Mouse (Mus musculus) midbrain, postnatal 0 days (tissue): ENCODE measurements at regions not wholly inside any gene's neighbourhood (a gene's known extent, or its start where the extent isn't known, plus 50 kb on each side); places are given as distances from the start of the nearest gene placed in this dataset.

ENCODE experiments used
- ATAC-seq: fragments of 200-750 bp; cut with Nextera tagmentation; 2 replicates; pipeline ENCODE4 v1.8.0; 2017; ENCODE audit warnings: moderate number of reproducible peaks, mild to moderate bottlenecking, moderate TSS enrichment, moderate library complexity; ENCODE audit not compliant: low FRiP score
- DNase-seq: peaks from one replicate; pipeline ENCODE4 v3.0.0-alpha.2; 2015; ENCODE audit warnings: low spot score
- H3K27ac ChIP-seq: fragments of 300-500 bp; sonication (generic); 2 replicates; pipeline ENCODE4 v1.5.1; 2014; ENCODE audit warnings: low read depth, mild to moderate bottlenecking, low read length, mixed read lengths
- H3K27me3 ChIP-seq: fragments of 300-500 bp; sonication (generic); 2 replicates; pipeline ENCODE4 v1.6.1; 2014; ENCODE audit warnings: low read length, control low read depth, mixed read lengths; ENCODE audit not compliant: insufficient read depth
- H3K36me3 ChIP-seq: fragments of 300-500 bp; sonication (generic); 2 replicates; pipeline ENCODE4 v1.6.1; 2014; ENCODE audit warnings: low read length, control low read depth, mixed read lengths; ENCODE audit not compliant: insufficient read depth
- H3K4me1 ChIP-seq: fragments of 300-500 bp; sonication (generic); 2 replicates; pipeline ENCODE4 v1.6.1; 2014; ENCODE audit warnings: mild to moderate bottlenecking, control low read depth, antibody characterized with exemption, low read length, mixed read lengths; ENCODE audit not compliant: insufficient read depth
- H3K4me2 ChIP-seq: fragments of 300-500 bp; sonication (generic); 2 replicates; pipeline ENCODE4 v1.6.1; 2014; ENCODE audit warnings: low read depth, mild to moderate bottlenecking, low read length, mixed read lengths; ENCODE audit not compliant: poor library complexity, severe bottlenecking
- H3K4me3 ChIP-seq: fragments of 300-500 bp; sonication (generic); 2 replicates; pipeline ENCODE4 v1.5.1; 2014; ENCODE audit warnings: low read depth, mild to moderate bottlenecking, low read length, moderate library complexity
- H3K9ac ChIP-seq: fragments of 300-500 bp; sonication (generic); replicated peaks from 2 replicates; pipeline ENCODE4 v1.6.1; 2014; ENCODE audit warnings: mild to moderate bottlenecking, low read length, moderate library complexity, mixed read lengths; ENCODE audit not compliant: poor library complexity, severe bottlenecking
- H3K9me3 ChIP-seq: fragments of 300-500 bp; sonication (generic); 2 replicates; pipeline ENCODE4 v1.6.1; 2016; ENCODE audit warnings: low read length, control low read depth
- CTCF ChIP-seq: IDR thresholded peaks from 2 replicates; pipeline ENCODE4 v1.5.1; 2016; ENCODE audit warnings: antibody characterized with exemption, mild to moderate bottlenecking
- WGBS: fragments of 180-500 bp; shearing (Covaris S2); extraction: QIAGEN DNeasy Blood & Tissue Kit; methylation state at CpG from one replicate; pipeline ENCODE4 v1.1.7; 2014; 5-methylcytosine and 5-hydroxymethylcytosine counted together

DNA sequence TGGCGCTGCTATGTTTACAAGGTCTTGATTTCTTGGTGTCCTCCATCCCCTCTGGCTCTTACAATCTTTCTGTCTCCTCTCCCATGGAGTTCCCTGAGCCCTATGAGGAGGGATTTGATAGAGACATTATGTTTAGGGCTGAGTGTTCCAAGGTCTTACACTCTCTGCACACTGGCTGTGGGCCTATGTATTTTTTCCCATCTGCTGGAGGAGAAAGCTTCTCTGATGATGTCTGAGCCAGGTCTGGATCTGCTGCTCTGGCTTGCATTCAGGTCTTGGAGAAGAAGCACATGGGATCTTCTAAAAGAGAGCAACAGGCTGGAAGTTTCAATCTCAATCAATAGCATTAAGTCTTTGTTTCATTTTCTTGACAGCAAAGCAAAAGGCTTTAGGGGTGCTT lies 445.1 kb downstream of the Efna5 start:
- no peak for TF ChIP-seq CTCF
- Histone ChIP-seq H3K27me3 (no peaks in the 10 kb centered on the region), H3K4me1 (no peaks in the 10 kb centered on the region), H3K27ac (no peak overlapping the region), H3K4me2 (no peak overlapping the region), H3K9ac (no peak overlapping the region), H3K9me3 (no peaks in the 10 kb centered on the region), H3K4me3 (no peak overlapping the region), H3K36me3 (no peaks in the 10 kb centered on the region)
- WGBS = 87% methylated on average over 1 of the region's 1 CpGs
- DNase-seq = no peak
- ATAC-seq = no peak

DNA sequence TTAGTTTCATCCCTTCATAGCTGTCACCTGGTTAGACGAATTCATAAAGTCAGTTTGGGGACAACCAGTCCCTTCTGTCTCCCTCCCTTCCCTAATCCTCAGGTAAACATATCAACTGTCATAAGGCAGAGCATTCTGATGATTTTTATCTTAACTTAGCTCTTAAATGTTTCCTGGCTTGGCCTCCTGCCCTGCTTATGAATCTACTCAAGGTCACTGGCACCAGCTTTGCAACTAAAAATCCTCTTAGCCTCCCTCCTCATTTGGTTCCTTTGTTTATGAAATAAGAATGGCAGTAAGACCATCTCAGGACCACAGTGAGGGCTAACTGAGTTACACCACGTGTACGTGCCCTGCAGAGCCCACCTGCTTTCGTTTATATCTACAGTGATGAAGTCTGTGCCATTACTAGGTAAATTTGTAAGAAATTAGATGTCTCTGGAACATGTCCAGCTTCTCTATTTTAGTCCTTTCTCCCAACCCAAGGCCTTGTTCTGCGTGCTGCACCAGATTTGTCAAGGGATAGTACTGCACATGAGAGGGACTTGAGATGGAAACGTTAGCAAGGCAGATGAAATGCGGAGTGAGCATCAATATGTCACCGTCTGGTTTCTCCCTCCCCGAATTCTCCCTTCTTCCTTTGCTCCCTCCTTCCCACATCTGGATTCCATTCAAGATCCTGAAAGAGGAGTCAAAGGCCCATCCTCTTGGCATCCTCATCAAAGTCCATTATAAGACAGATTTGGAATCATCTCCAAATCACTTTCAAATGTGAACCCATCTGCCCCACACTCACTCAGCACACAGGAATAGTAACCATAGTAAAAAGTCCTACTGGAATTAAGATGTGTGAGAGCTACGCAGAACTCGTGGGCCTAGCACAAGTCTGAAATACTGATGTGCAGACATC lies 457.4 kb downstream of the Efna5 start:
- Histone ChIP-seq H3K27me3 (no peaks in the 10 kb centered on the region), H3K27ac (no peak overlapping the region), H3K9ac (no peak overlapping the region), H3K4me3 (no peak overlapping the region), H3K36me3 (no peaks in the 10 kb centered on the region), H3K4me2 (no peak overlapping the region), H3K9me3 (no peaks in the 10 kb centered on the region), H3K4me1 (no peaks in the 10 kb centered on the region)
- WGBS = 79% methylated on average over 11 of the region's 11 CpGs
- TF ChIP-seq CTCF = no peak
- ATAC-seq (no peak), DNase-seq (no peak)

DNA sequence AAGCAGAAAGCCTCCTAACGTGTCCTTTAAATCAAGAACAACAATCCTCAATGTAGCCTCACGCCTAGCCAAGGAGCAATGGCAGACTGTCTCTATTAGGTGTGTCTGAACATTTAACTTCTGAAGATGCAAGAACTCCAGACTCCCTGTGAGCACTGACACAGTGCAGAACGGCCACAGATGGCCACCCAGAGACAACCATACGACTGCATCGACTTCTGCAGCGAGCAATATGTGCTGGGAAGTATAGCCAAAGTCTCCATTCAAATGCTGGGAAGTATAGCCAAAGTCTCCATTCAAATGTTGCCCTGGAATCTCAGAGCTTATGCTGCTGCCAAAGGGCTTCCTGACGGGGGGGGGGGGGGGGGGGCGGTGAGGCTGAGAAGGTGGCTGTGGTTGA lies 463.5 kb downstream of the Efna5 start:
- no peak for DNase-seq
- no peak for TF ChIP-seq CTCF
- Histone ChIP-seq H3K36me3 (no peaks in the 10 kb centered on the region), H3K4me3 (no peak overlapping the region), H3K27ac (no peak overlapping the region), H3K4me2 (no peak overlapping the region), H3K4me1 (no peaks in the 10 kb centered on the region), H3K27me3 (no peaks in the 10 kb centered on the region), H3K9ac (no peak overlapping the region), H3K9me3 (no peaks in the 10 kb centered on the region)
- WGBS = 70% methylated on average over 7 of the region's 8 CpGs
- no peak for ATAC-seq

DNA sequence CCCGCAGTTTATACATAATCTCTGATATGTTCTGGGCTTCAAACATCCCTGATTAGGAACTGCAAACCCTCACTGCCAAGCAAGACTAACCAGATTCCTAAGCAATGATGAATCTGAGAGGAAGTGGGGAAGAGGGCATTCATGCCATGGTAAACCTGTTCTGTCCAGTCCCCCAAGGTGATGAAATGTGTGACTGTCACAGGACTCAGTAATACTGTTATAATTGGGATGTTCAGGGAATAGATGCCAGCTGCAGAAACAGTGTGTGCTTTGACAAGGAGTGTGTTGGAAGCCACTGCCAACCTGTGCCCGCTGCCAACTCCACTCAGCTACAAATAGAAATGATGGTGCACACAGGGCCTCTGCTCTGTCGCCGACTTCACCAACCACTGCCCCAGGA lies 466.0 kb downstream of the Efna5 start:
- 85% methylated on average over 4 of the region's 4 CpGs for WGBS
- no peaks in the 10 kb centered on the region for H3K36me3 ChIP-seq
- no peak overlapping the region for H3K27ac ChIP-seq
- ATAC-seq = no peak; the same call in 1 of the 2 replicates
- TF ChIP-seq CTCF = no peak
- no peaks in the 10 kb centered on the region for H3K4me1 ChIP-seq
- no peak overlapping the region for H3K4me3 ChIP-seq
- peak; percentile 68 for DNase-seq
- no peak overlapping the region for H3K9ac ChIP-seq
- no peaks in the 10 kb centered on the region for H3K9me3 ChIP-seq
- no peak overlapping the region for H3K4me2 ChIP-seq
- no peaks in the 10 kb centered on the region for H3K27me3 ChIP-seq

DNA sequence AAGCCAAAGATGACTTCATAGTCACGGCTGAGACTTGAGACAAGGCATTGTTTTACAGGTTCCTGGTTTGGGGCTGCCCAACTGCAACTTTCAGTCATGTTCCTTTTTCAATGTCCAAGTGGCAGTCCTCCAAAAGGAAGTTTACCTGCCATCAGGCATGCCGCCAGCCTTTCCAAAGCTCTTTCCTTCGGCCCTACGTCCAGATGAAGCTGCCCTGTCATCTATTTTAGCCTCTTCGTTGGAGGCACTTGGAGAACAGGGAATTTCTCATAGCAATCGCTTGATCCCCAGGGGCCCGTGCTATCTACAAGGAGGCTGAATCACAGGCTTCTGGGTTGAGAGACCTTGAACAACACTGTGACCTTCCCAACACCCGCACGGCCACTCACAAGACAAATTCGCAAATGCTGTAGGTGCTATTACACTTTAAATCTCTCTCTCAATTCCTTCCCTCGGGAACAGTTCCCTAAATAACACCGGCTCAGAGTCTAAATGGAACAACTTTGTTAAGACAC lies 468.4 kb downstream of the Efna5 start:
- WGBS = 86% methylated on average over 12 of the region's 12 CpGs
- no peaks in the 10 kb centered on the region for H3K36me3 ChIP-seq
- no peaks in the 10 kb centered on the region for H3K4me1 ChIP-seq
- TF ChIP-seq CTCF = no peak
- no peak overlapping the region for H3K9ac ChIP-seq
- no peaks in the 10 kb centered on the region for H3K27me3 ChIP-seq
- H3K4me2 ChIP-seq = no peak overlapping the region
- ATAC-seq = no peak
- DNase-seq = no peak
- no peak overlapping the region for H3K4me3 ChIP-seq
- H3K9me3 ChIP-seq = no peaks in the 10 kb centered on the region
- no peak overlapping the region for H3K27ac ChIP-seq

DNA sequence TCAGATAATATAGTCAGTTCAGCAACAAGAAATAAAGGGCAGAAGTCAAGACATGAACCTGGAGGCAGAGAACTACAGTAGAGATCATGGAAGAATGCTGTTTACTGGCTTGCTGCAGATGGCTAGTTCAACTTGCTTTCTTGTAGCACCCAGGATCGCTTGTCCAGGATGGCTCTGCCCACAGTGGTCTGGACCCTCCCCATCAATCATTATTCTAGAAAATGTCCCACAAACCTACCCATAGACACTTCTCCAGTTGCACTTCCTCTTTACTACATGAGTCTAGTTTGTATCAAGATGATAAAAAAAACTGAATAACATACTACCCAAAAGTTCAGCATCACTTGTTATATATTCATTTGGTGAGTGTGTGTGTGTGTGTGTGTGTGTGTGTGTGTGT lies 477.4 kb downstream of the Efna5 start:
- no peak for DNase-seq
- Histone ChIP-seq H3K27ac (no peak overlapping the region), H3K9me3 (no peaks in the 10 kb centered on the region), H3K4me1 (no peaks in the 10 kb centered on the region), H3K4me3 (no peak overlapping the region), H3K9ac (no peak overlapping the region), H3K4me2 (no peak overlapping the region), H3K36me3 (no peaks in the 10 kb centered on the region), H3K27me3 (no peaks in the 10 kb centered on the region)
- ATAC-seq = no peak
- no peak for TF ChIP-seq CTCF
- 94% methylated on average over 1 of the region's 1 CpGs for whole genome bisulfite sequencing
